8 mouse cellular contexts compared by ENCODE assay signal in genomic region chr19:9899780-9900146, GRCm38 (mm10). TPM values are rescaled to one million over a fixed set of nuclear protein-coding genes. Genes with fewer than 3 reads are reported as not detected.
DNase-seq lines count a peak whose midpoint lies in the region; ATAC-seq and TF ChIP-seq lines count a peak whose summit lies in the region.

No protein-coding gene starts in this region.

- peak overlapping the region; percentile 50; the same call in 1 of the 2 replicates for H3K9ac ChIP-seq in kidney, embryonic 14.5 days (ENCODE audit: low read depth, low read length)
- H3K9ac ChIP-seq in hindbrain, postnatal 0 days (replicated peaks; ENCODE audit: low read length): peak overlapping the region; percentile 43
- H3K9ac ChIP-seq in midbrain, embryonic 15.5 days: peak overlapping the region; percentile 37

- peak overlapping the region; percentile 67; the same call in 1 of the 2 replicates for H3K27ac ChIP-seq in kidney, embryonic 14.5 days (ENCODE audit: low read depth, low read length)
- peak overlapping the region; percentile 88 for H3K27ac ChIP-seq in hindbrain, postnatal 0 days
- peak overlapping the region; percentile 88 for H3K27ac ChIP-seq in midbrain, embryonic 15.5 days

- WGBS in kidney, embryonic 14.5 days: 9% methylated on average over 10 of the region's 10 CpGs
- WGBS in hindbrain, postnatal 0 days: 8% methylated on average over 10 of the region's 10 CpGs
- 8% methylated on average over 10 of the region's 10 CpGs for WGBS in midbrain, embryonic 15.5 days

- no peaks in the 10 kb centered on the region for H3K9me3 ChIP-seq in kidney, embryonic 14.5 days (ENCODE audit: control insufficient read depth, low read length)
- H3K9me3 ChIP-seq in hindbrain, postnatal 0 days (ENCODE audit: low read length): no peaks in the 10 kb centered on the region
- H3K9me3 ChIP-seq in midbrain, embryonic 15.5 days: no peaks in the 10 kb centered on the region

- peak overlapping the region; percentile 40 for H3K4me2 ChIP-seq in kidney, embryonic 14.5 days (replicated peaks; ENCODE audit: low read depth, low read length)
- H3K4me2 ChIP-seq in hindbrain, postnatal 0 days (ENCODE audit: low read depth, low read length): peak overlapping the region; percentile 57
- H3K4me2 ChIP-seq in midbrain, embryonic 15.5 days: peak overlapping the region; percentile 57

- DNase-seq in kidney, adult 18-20 months: no peak
- DNase-seq in hindbrain, postnatal 0 days (ENCODE audit: low spot score): no peak
- no peak for DNase-seq in thymus, postnatal 14 days
- no peak for DNase-seq in T-cell, adult 2 months (ENCODE audit: low spot score)
- no peak for DNase-seq in spleen, adult 18-20 months

- H3K27me3 ChIP-seq in kidney, embryonic 14.5 days (ENCODE audit: control insufficient read depth, insufficient read depth, low read length): no peaks in the 10 kb centered on the region
- H3K27me3 ChIP-seq in hindbrain, postnatal 0 days (ENCODE audit: insufficient read depth, low read length): no peaks in the 10 kb centered on the region
- no peaks in the 10 kb centered on the region for H3K27me3 ChIP-seq in midbrain, embryonic 15.5 days (replicated peaks)

- H3K36me3 ChIP-seq in kidney, embryonic 14.5 days (ENCODE audit: control insufficient read depth, insufficient read depth, low read length): peaks cover 7% of the 10 kb centered on the region
- H3K36me3 ChIP-seq in hindbrain, postnatal 0 days (ENCODE audit: insufficient read depth, low read length): no peaks in the 10 kb centered on the region; the same call in 1 of the 2 replicates
- H3K36me3 ChIP-seq in midbrain, embryonic 15.5 days (replicated peaks): no peaks in the 10 kb centered on the region

- peaks cover 17% of the 10 kb centered on the region; the same call in 1 of the 2 replicates for H3K4me1 ChIP-seq in kidney, embryonic 14.5 days (ENCODE audit: control insufficient read depth, insufficient read depth, low read length)
- 0 out of 2 replicates have a peak, but pooled peaks cover 12% of the 10 kb centered on the region for H3K4me1 ChIP-seq in hindbrain, postnatal 0 days (ENCODE audit: insufficient read depth, low read length)
- peaks cover 24% of the 10 kb centered on the region for H3K4me1 ChIP-seq in midbrain, embryonic 15.5 days

- peak; percentile 75 for ATAC-seq in kidney, embryonic 14.5 days (ENCODE audit: low FRiP score, low TSS enrichment)
- ATAC-seq in common myeloid progenitor, adult 5-6 weeks (replicated peaks; ENCODE audit: low read depth, poor library complexity, severe bottlenecking): peak; percentile 45
- ATAC-seq in hindbrain, postnatal 0 days: peak; percentile 85
- ATAC-seq in midbrain, embryonic 15.5 days (replicated peaks): peak; percentile 91

- H3K4me3 ChIP-seq in kidney, embryonic 14.5 days (ENCODE audit: low read length): peak overlapping the region; percentile 89
- H3K4me3 ChIP-seq in hindbrain, postnatal 0 days (ENCODE audit: low read length): peak overlapping the region; percentile 89
- peak overlapping the region; percentile 69 for H3K4me3 ChIP-seq in midbrain, embryonic 15.5 days

- no peak for TF ChIP-seq CTCF in hindbrain, postnatal 0 days (IDR thresholded peaks at IDR 0.05; ENCODE audit: low read depth)

RNA-seq across cellular contexts. Expression of gene Incenp, which starts 0.4 kb away (rescaled TPM):
- 104 and 112 TPM in 2 replicates for polyA plus RNA-seq in kidney, embryonic 14.5 days (2014; fragmentation: Nextera tagmentation; extraction: Ambion mirVana)
- total RNA-seq in common myeloid progenitor, adult 5-6 weeks (2017): 76.5 and 149 TPM in 2 replicates
- 11.4 and 16.2 TPM in 2 replicates for total RNA-seq in hindbrain, postnatal 0 days (2014; rRNA removed)
- polyA plus RNA-seq in hindbrain, postnatal 0 days (2015; fragmentation: Nextera tagmentation; extraction: Ambion mirVana): 26.4 and 27.2 TPM in 2 replicates
- polyA plus RNA-seq in midbrain, embryonic 15.5 days (2015; fragmentation: Nextera tagmentation; extraction: Ambion mirVana): 29.6 and 30.2 TPM in 2 replicates

RNA-seq across cellular contexts. Expression of gene Scgb2a2, which starts 52.4 kb away (rescaled TPM):
- polyA plus RNA-seq in kidney, embryonic 14.5 days (2014; fragmentation: Nextera tagmentation; extraction: Ambion mirVana): not detected in 2 replicates
- not detected in 2 replicates for total RNA-seq in common myeloid progenitor, adult 5-6 weeks (2017)
- total RNA-seq in hindbrain, postnatal 0 days (2014; rRNA removed): not detected in 2 replicates
- not detected in 2 replicates for polyA plus RNA-seq in hindbrain, postnatal 0 days (2015; fragmentation: Nextera tagmentation; extraction: Ambion mirVana)
- polyA plus RNA-seq in midbrain, embryonic 15.5 days (2015; fragmentation: Nextera tagmentation; extraction: Ambion mirVana): not detected in 2 replicates
